Mouse (Mus musculus): ENCODE measurements around the gene Akr1b3. TPM values are rescaled to one million over a fixed set of nuclear protein-coding genes. Genes with fewer than 3 reads are reported as not detected.

Akr1b3 gene
- total and polyA plus RNA-seq, 3 experiments: 110 to 532 (median 151) TPM

GRCm38 (mm10) chr6:34290091-34290490 lies 27.2 kb downstream of the Akr1b3 start:
- no peak for DNase-seq (ENCODE audit: low read depth, low spot score)
- Histone ChIP-seq H3K27ac (ENCODE audit: control insufficient read depth, low read depth, low read length) (no peak overlapping the region), H3K9ac (ENCODE audit: control insufficient read depth, low read depth, low read length, poor library complexity, severe bottlenecking) (no peak overlapping the region), H3K79me2 (ENCODE audit: control insufficient read depth, insufficient read depth, low read length, poor library complexity) (no peaks in the 10 kb centered on the region), H3K4me1 (ENCODE audit: control insufficient read depth in 1 of 2, insufficient read depth in 2 of 2, low read length in 2 of 2) (no peaks in the 10 kb centered on the region), H3K4me3 (ENCODE audit: control insufficient read depth in 1 of 2, insufficient read depth in 1 of 2, low read depth in 2 of 2, low read length in 2 of 2) (no peak overlapping the region), H3K27me3 (ENCODE audit: control insufficient read depth in 1 of 2, insufficient read depth in 2 of 2, low read length in 2 of 2) (peaks cover 0 to 8% of the 10 kb centered on the region in 2 experiments; a peak in 3 of 4 replicates), H3K36me3 (ENCODE audit: control insufficient read depth in 1 of 2, insufficient read depth in 2 of 2, low read length in 2 of 2) (no peaks in the 10 kb centered on the region), H3K9me3 (replicated peaks; ENCODE audit: insufficient read depth, low read length) (no peaks in the 10 kb centered on the region)
- TF ChIP-seq ELF1 (IDR thresholded peaks at IDR 0.05; ENCODE audit: low read depth, low read length) (no peak), GABPA (IDR thresholded peaks at IDR 0.05; ENCODE audit: low read depth, low read length) (no peak), MEF2A (IDR thresholded peaks at IDR 0.05; ENCODE audit: extremely low read depth, insufficient replicate concordance, low read depth, low read length, poor library complexity, severe bottlenecking) (no peak), MAFK (IDR thresholded peaks at IDR 0.05; ENCODE audit: borderline replicate concordance, low read depth, low read length) (no peak), KAT2A (conservative IDR thresholded peaks at IDR 0.05; ENCODE audit: low read depth, low read length) (no peak), TCF12 (IDR thresholded peaks at IDR 0.05; ENCODE audit: low read depth, low read length) (no peak), NELFE (IDR thresholded peaks at IDR 0.05; ENCODE audit: low read depth, low read length) (no peak), POLR2A (IDR thresholded peaks at IDR 0.05; ENCODE audit: control insufficient read depth in 1 of 2, insufficient read depth in 1 of 2, low read depth in 1 of 2, low read length in 2 of 2, poor library complexity in 1 of 2) (no peak), UBTF (IDR thresholded peaks at IDR 0.05; ENCODE audit: borderline replicate concordance, insufficient read depth, low read depth, low read length) (no peak), ETS1 (IDR thresholded peaks at IDR 0.05; ENCODE audit: low read depth, low read length) (no peak)

GRCm38 (mm10) chr6:34288098-34288497 lies 29.2 kb downstream of the Akr1b3 start:
- no peak for DNase-seq (ENCODE audit: low read depth, low spot score)
- Histone ChIP-seq H3K27me3 (ENCODE audit: control insufficient read depth in 1 of 2, insufficient read depth in 2 of 2, low read length in 2 of 2) (peaks cover 0 to 8% of the 10 kb centered on the region in 2 experiments; a peak in 3 of 4 replicates), H3K27ac (ENCODE audit: control insufficient read depth, low read depth, low read length) (no peak overlapping the region), H3K4me3 (ENCODE audit: control insufficient read depth in 1 of 2, insufficient read depth in 1 of 2, low read depth in 2 of 2, low read length in 2 of 2) (no peak overlapping the region), H3K9ac (ENCODE audit: control insufficient read depth, low read depth, low read length, poor library complexity, severe bottlenecking) (no peak overlapping the region), H3K79me2 (ENCODE audit: control insufficient read depth, insufficient read depth, low read length, poor library complexity) (no peaks in the 10 kb centered on the region), H3K36me3 (ENCODE audit: control insufficient read depth in 1 of 2, insufficient read depth in 2 of 2, low read length in 2 of 2) (no peaks in the 10 kb centered on the region), H3K4me1 (ENCODE audit: control insufficient read depth in 1 of 2, insufficient read depth in 2 of 2, low read length in 2 of 2) (no peaks in the 10 kb centered on the region), H3K9me3 (replicated peaks; ENCODE audit: insufficient read depth, low read length) (no peaks in the 10 kb centered on the region)
- TF ChIP-seq NRF1 (IDR thresholded peaks at IDR 0.05; ENCODE audit: insufficient read depth, low read depth, low read length, poor library complexity, severe bottlenecking) (no peak), MEF2A (IDR thresholded peaks at IDR 0.05; ENCODE audit: extremely low read depth, insufficient replicate concordance, low read depth, low read length, poor library complexity, severe bottlenecking) (no peak), TCF12 (IDR thresholded peaks at IDR 0.05; ENCODE audit: low read depth, low read length) (no peak), ZNF384 (IDR thresholded peaks at IDR 0.05; ENCODE audit: low read depth, low read length) (no peak), GABPA (IDR thresholded peaks at IDR 0.05; ENCODE audit: low read depth, low read length) (no peak), ETS1 (IDR thresholded peaks at IDR 0.05; ENCODE audit: low read depth, low read length) (no peak), MXI1 (IDR thresholded peaks at IDR 0.05; ENCODE audit: low read depth, low read length) (no peak), CHD1 (IDR thresholded peaks at IDR 0.05; ENCODE audit: low read depth, low read length) (no peak), ZC3H11A (IDR thresholded peaks at IDR 0.05; ENCODE audit: low read depth, low read length) (no peak), EP300 (IDR thresholded peaks at IDR 0.05; ENCODE audit: low read depth in 1 of 2, low read length in 2 of 2) (no peak), MAX (IDR thresholded peaks at IDR 0.05; ENCODE audit: low read length) (no peak), GATA1 (IDR thresholded peaks at IDR 0.05; ENCODE audit: low read depth, low read length) (no peak), ZMIZ1 (IDR thresholded peaks at IDR 0.05; ENCODE audit: low read depth, low read length) (no peak), POLR2AphosphoS5 (IDR thresholded peaks at IDR 0.05; ENCODE audit: borderline replicate concordance, low read depth, low read length) (no peak), USF1 (IDR thresholded peaks at IDR 0.05; ENCODE audit: low read depth, low read length) (no peak), POLR2AphosphoS2 (IDR thresholded peaks at IDR 0.05; ENCODE audit: low read length) (no peak), MYC (IDR thresholded peaks at IDR 0.05; ENCODE audit: low read depth, low read length) (no peak), USF2 (IDR thresholded peaks at IDR 0.05; ENCODE audit: borderline replicate concordance in 1 of 2, insufficient read depth in 1 of 2, low read depth in 1 of 2, low read length in 2 of 2) (no peak), CTCF (IDR thresholded peaks at IDR 0.05 in 2 of 3, conservative IDR thresholded peaks at IDR 0.05 in 1 of 3; ENCODE audit: control insufficient read depth in 1 of 3, insufficient read depth in 1 of 3, low read depth in 2 of 3, low read length in 3 of 3, poor library complexity in 1 of 3, severe bottlenecking in 1 of 3) (no peak)

All from MEL (cell line).